Mouse (Mus musculus) olfactory bulb, adult 2 months (tissue): ENCODE data around the gene Klhl29. TPM values are rescaled to one million over a fixed set of nuclear protein-coding genes. Genes with fewer than 3 reads are reported as not detected.

ENCODE experiments used
- H3K27ac ChIP-seq: fragments of 200-500 bp; 2 replicates; pipeline ENCODE4 v1.5.1; 2012; ENCODE audit warnings: low read depth, low read length; ENCODE audit not compliant: insufficient read depth
- H3K4me1 ChIP-seq: fragments of 200-500 bp; 2 replicates; pipeline ENCODE4 v1.6.1; 2012; ENCODE audit warnings: low read length; ENCODE audit not compliant: control insufficient read depth, insufficient read depth
- H3K4me3 ChIP-seq: fragments of 200-500 bp; 2 replicates; pipeline ENCODE4 v1.5.1; 2012; ENCODE audit warnings: mild to moderate bottlenecking, low read depth, low read length, moderate library complexity; ENCODE audit not compliant: insufficient read depth
- CTCF ChIP-seq: fragments of 200-500 bp; IDR thresholded peaks from 2 replicates; pipeline ENCODE4 v1.5.1; 2012; ENCODE audit warnings: low read depth, mild to moderate bottlenecking, low read length, moderate library complexity; ENCODE audit not compliant: insufficient read depth
- POLR2A ChIP-seq: fragments of 200-500 bp; IDR thresholded peaks from 2 replicates; pipeline ENCODE4 v1.6.1; 2012; ENCODE audit warnings: mild to moderate bottlenecking, low read depth, low read length, moderate library complexity; ENCODE audit not compliant: insufficient read depth
- WGBS: fragments of 180-500 bp; shearing (Covaris S2); methylation state at CpG from one replicate; pipeline ENCODE4 v1.1.7; 2018; 5-methylcytosine and 5-hydroxymethylcytosine counted together
- polyA plus RNA-seq: library from polyadenylated mRNA; stranded (reverse); fragments of >200 nt; gene quantifications from 2 replicates; pipeline ENCODE4 v1.2.4, GENCODE M21; 2012; ENCODE audit warnings: low replicate concordance; ENCODE audit not compliant: missing spikeins, insufficient read depth, insufficient read length

Gene Klhl29
- polyA plus RNA-seq, 1 experiment: not detected

DNA sequence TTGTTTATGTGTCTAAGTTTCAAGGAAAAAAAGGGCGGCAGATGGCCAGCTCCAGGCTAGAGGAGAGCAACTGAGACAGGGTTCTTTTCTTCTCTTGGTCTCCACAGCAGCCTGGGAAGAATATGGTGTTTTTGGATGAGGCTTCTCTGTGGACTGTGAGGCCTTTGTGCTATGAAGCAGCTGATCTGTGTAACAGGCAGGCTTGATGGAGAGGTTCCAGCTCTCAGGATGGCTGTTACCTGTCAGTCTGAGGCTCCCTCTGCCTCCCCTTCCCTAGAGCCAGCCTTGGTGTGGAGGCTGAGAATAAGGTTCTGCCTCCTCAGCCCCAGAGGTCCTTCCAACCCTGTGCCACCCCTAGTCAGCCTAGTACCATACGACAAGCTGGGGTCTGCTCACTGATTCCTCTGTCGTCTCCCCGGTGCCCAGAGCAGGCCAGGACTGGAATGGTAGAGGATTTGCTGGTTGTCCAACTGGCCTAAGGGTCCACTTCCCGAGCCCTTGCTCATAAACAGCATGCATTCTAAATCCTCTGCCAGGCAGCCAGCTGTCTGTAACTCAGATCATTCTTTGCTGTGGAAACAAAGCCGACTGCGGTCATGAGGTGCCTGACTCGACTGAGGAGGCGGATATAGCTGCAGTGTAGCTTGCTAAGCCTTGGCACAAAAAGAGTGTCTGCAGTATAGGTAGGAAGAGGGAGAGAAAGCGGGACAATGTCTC, 122.0 kb downstream of the Klhl29 start:
- 48% methylated on average over 10 of the region's 10 CpGs for WGBS
- H3K27ac ChIP-seq: peak overlapping the region; percentile 47
- no peak overlapping the region for H3K4me3 ChIP-seq
- H3K4me1 ChIP-seq: peaks cover 44% of the 10 kb centered on the region
- TF ChIP-seq POLR2A (no peak), CTCF (no peak)

DNA sequence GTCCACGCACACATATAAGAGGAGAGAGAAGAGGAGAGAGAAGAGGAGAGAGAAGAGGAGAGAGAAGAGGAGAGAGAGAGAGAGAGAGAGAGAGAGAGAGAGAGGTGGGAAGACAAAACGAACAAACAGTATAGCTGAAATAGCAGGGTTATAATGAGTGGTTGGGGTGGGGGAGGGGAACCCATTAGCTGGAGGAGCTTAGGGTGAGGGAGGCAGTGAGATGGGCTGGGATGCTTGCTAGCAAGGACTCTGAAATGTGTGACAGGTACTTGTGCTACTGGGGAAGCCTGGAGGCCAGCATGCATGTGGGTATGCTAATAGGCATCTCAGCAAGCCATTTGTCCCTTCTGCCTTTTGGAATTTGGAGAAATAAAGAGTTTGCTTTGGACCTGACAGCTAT, 122.9 kb downstream of the Klhl29 start:
- Histone ChIP-seq H3K4me3 (no peak overlapping the region), H3K27ac (peak overlapping the region; percentile 41), H3K4me1 (peaks cover 47% of the 10 kb centered on the region)
- 50% methylated on average over 2 of the region's 2 CpGs for WGBS
- TF ChIP-seq CTCF (no peak), POLR2A (no peak)

DNA sequence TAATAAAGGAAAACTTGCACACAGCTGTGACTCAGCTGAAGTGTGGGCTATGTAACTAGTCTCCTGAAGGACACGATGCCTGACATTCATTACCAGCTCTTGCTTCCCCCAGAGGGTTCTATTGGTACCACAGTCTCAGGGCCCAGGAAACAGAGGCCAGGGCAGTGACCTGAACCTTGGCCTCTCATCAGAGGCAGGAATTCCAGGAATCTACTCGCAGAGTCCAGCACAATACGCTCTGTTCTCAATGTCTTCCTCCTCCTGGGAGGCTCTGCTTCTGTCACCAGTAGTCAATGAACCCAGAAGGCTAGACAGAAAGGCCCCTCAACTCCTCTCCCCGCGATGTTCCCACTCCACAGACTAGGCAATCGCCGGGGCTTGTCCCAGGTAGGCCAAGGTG, 125.4 kb downstream of the Klhl29 start:
- H3K4me3 ChIP-seq: no peak overlapping the region
- H3K4me1 ChIP-seq: peaks cover 56% of the 10 kb centered on the region
- H3K27ac ChIP-seq: no peak overlapping the region
- 82% methylated on average over 7 of the region's 7 CpGs for WGBS
- TF ChIP-seq CTCF (no peak), POLR2A (no peak)

DNA sequence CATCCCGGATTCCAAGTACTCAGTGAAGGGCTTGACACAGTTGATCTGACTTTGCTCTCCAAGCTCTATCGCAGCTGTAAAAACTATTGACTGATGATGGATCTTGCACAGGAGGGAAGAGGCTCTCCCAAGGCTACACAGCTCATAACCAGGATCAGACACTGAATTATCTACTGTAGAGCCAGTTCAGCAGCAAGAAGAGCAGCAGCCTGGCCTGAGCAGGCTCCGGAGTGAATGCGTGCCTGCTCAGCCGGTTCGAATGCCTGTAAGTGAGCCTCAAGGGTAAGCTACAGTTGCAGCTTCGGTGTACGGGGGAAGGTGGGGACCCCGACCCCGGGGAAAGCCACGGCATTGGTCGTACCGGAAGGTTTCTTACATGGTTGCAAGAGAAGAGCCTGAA, 126.4 kb downstream of the Klhl29 start:
- no peak overlapping the region for H3K27ac ChIP-seq
- no peak overlapping the region for H3K4me3 ChIP-seq
- 97% methylated on average over 13 of the region's 13 CpGs for WGBS
- TF ChIP-seq CTCF (no peak), POLR2A (no peak)
- peaks cover 58% of the 10 kb centered on the region for H3K4me1 ChIP-seq

DNA sequence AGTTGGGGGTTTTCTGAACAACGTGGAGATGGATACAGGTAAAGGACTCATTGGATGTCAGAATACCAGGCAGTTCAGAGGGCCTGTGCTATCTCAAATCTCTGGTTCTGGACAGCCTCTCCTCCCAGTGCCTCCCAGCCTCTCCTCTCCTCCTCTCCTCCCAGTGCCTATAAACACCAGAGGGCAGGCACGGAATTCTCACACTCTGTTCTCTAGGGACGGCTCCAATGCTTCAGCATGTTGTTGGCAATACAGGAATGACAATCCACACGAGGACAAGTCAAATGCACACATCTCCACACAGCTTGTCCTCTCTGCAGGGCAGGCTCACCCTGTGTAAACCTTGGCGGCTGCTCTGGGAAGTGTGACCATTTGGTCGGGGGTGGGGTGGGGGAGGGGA, 128.0 kb downstream of the Klhl29 start:
- peak overlapping the region; percentile 31; the same call in 1 of the 2 replicates for H3K27ac ChIP-seq
- WGBS: 46% methylated on average over 6 of the region's 6 CpGs
- H3K4me3 ChIP-seq: no peak overlapping the region
- no peak for TF ChIP-seq POLR2A
- TF ChIP-seq CTCF: no peak
- H3K4me1 ChIP-seq: peaks cover 59% of the 10 kb centered on the region

DNA sequence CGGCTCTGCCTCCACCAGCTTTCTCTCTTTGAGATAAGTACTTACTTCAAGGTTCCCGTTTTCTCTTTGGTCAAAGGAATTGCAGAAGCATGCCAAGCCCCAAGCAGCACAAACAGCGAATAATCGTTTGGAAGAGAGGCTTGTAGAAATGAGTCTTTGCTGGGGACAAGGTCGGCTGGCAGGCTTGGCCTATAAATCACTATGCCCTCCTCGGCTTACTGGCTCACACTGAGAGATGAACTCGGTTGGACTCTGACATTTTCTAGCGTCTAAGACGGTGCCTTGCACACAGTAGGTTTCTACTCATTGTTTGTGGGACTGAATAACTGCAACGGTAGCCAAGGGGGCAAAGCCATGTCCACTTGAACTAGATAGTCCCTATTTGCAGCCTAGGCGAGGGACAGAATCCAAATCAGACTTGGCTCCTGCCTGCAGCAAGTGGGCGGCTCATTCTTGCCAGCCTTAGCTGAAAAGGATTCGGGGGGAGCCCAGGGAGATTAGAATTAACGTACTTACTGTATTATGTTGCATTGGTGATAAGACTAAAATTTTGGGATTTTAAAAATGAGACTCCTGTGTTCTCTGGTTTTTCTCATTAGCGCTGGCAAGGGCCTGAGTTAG, 128.7 kb downstream of the Klhl29 start:
- Histone ChIP-seq H3K4me3 (no peak overlapping the region), H3K4me1 (peaks cover 63% of the 10 kb centered on the region), H3K27ac (peak overlapping the region; percentile 31)
- no peak for TF ChIP-seq POLR2A
- TF ChIP-seq CTCF: no peak
- WGBS: 34% methylated on average over 15 of the region's 15 CpGs

DNA sequence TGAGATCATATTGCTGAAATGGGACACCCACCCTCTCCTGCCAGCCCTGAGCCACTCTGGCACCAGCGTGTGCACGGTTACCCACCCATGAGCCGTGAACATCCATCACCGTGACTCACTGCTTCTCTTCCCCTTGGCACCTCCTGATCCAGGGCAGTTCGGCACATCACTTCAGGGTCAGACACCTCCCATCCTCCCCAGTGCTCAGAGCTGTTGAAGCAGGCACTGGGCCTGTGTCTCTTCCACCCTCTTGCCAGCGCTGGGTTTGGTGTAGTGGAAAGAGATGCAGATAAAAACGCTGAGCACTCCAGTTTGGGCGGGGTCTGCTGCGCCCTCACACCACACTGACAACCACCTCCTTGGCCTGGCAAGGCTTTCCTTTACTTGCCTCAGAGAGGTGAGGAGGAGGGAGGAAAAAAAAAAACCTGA, 129.3 kb downstream of the Klhl29 start:
- peak overlapping the region; percentile 5; the same call in 1 of the 2 replicates for H3K27ac ChIP-seq
- H3K4me3 ChIP-seq: no peak overlapping the region
- WGBS: 65% methylated on average over 9 of the region's 9 CpGs
- TF ChIP-seq POLR2A (no peak), CTCF (no peak)
- H3K4me1 ChIP-seq: peaks cover 58% of the 10 kb centered on the region

DNA sequence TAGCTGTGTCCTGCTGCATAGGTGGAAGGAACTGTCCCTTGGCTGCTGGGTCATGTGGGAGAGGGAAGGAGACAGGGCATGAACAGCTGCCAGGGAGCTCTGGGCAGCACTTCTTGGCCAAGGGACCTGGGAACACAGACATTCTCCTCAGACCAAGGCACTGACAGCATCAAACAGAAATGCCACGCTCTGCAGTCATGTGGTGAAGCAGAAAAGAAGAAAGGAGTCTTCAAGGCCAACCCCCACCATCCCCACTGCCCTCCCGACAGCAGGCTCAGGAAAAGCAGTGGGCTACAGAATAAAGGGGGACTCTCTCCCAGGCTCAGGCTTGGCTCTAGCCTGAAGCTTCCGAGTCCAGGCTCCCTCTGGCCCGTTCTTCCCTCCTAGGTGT, 130.3 kb downstream of the Klhl29 start:
- H3K27ac ChIP-seq: no peak overlapping the region
- H3K4me3 ChIP-seq: no peak overlapping the region
- H3K4me1 ChIP-seq: peaks cover 58% of the 10 kb centered on the region
- 71% methylated on average over 4 of the region's 4 CpGs for WGBS
- TF ChIP-seq POLR2A (no peak), CTCF (no peak)

DNA sequence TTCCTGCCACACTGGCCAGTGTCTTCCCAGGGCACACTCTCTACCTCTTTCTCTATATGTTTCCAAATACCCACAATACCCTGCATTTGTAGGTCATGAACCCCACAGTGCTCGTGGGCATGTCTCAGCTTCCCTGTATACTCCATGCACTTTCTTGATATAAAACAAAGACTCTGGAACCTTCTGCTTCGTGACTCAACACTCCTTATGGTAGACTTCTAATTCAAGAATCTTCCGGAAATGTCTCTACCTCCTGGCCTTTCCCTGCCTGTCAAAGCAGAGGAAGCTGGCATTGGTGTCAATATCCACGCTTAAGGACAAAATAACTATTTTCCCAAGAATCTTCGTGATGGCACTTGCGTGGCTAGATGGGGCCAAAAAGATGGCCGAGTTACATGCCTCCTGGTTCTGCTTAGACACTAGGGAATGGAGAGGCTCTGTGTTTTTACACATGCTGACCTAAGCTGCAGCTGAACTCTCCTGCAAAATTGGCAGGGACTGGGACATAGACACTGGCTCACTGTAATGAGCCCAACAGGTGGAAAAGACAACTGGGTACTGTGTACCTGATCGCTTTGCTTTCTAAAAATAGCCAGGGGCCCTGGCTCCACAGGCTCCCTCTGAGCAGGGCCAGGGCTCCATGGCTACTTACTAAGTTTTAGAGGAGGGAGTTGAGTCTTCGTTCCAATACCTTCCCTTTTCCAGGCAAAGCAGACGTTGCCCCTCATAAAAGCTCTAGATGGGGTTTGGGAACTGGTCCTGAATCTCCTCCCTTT, 130.9 kb downstream of the Klhl29 start:
- no peak for TF ChIP-seq CTCF
- TF ChIP-seq POLR2A: no peak
- no peak overlapping the region for H3K27ac ChIP-seq
- H3K4me1 ChIP-seq: peaks cover 58% of the 10 kb centered on the region
- WGBS: 80% methylated on average over 10 of the region's 10 CpGs
- H3K4me3 ChIP-seq: no peak overlapping the region
